Mouse (Mus musculus) cerebellum, adult 9-11 months (tissue): ENCODE measurements around the gene Htr7.

ENCODE experiments used
- DNase-seq: peaks from one replicate; pipeline ENCODE4 v3.0.0; 2022

Htr7 gene

GRCm38 (mm10) chr19:35955698-35956097 lies 101.6 kb downstream of the Htr7 start:
- DNase-seq, result no peak

DNA sequence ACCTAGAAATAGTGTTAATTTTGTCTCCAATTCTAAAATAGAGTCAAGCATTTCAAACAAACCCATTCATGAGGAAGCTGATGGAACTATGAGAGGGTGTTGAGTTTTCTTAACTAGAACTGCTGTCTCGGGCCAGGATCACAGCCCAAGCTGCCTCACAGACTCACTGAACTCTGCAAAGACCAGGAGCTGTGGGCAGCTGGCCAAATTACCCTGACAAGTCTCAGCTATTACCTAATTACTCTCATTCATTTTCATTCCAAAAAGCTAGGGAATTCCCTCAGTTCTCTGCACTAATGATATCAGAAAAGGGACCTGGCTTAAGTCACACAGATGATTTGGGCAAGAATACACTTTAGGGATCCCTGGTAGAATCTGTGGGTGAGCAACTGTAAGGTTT lies 107.4 kb downstream of the Htr7 start:
- no peak for DNase-seq

- DNase-seq, result no peak
Measured at GRCm38 (mm10) chr19:35924961-35925495, 132.3 kb downstream of the Htr7 start.

GRCm38 (mm10) chr19:35924418-35924817 lies 132.9 kb downstream of the Htr7 start:
- DNase-seq, result peak; percentile 56
